Mouse (Mus musculus) T-cell, adult 66 days (primary cell): ENCODE results near the gene Wnk2. TPM values are rescaled to one million over a fixed set of nuclear protein-coding genes. Genes with fewer than 3 reads are reported as not detected.

Experiments
- total RNA-seq, 2 experiments: library from RNA; stranded (reverse); gene quantifications; 3 replicates in 1 of 2; 4 replicates in 1 of 2; pipeline ENCODE4 v1.2.4; 2023

The Wnk2 gene
- total RNA-seq = not detected

GRCm38 (mm10) chr13:49147858-49148226 is at the start of gene Wnk2:
Wnk2 (minus strand) TSS chr13:49148014.

GRCm38 (mm10) chr13:49187288-49188218 is 39.7 kb upstream of the Wnk2 start, which contains the start of gene Ninj1:
Ninj1 (plus strand) TSS chr13:49187485.

Other genes with a start within 250 kb of the Wnk2 start
- 100 to 1,000 TPM; 119 to 130 TPM for gene Fam120a, start 180.0 kb downstream of the Wnk2 start, total RNA-seq
- gene Ninj1, start 39.5 kb upstream of the Wnk2 start, total RNA-seq = 10 to 100 TPM; 14.6 to 16.0 TPM
- 10 to 100 TPM; 43.8 to 44.0 TPM for gene Card19, start 68.0 kb upstream of the Wnk2 start, total RNA-seq
- 10 to 100 TPM; 22.7 to 23.7 TPM for gene Susd3, start 100.7 kb upstream of the Wnk2 start, total RNA-seq
- 10 to 100 TPM; 86.3 to 89.9 TPM for gene Fgd3, start 172.3 kb upstream of the Wnk2 start, total RNA-seq
- 10 to 100 TPM; 31.0 to 34.8 TPM for gene Bicd2, start 193.6 kb upstream of the Wnk2 start, total RNA-seq